Mouse (Mus musculus): ENCODE measurements around the gene Mael. TPM values are rescaled to one million over a fixed set of nuclear protein-coding genes. Genes with fewer than 3 reads are reported as not detected.

Gene Mael
- polyA plus RNA-seq, 2 experiments = not detected

GRCm38 (mm10) chr1:166214181-166214580 lies 24.4 kb downstream of the Mael start:
- H3K4me3 ChIP-seq (ENCODE audit: insufficient read depth in 1 of 2, low read depth in 2 of 2, low read length in 2 of 2) = no peak overlapping the region
- no peak overlapping the region for H3K27ac ChIP-seq
- TF ChIP-seq EP300 (IDR thresholded peaks at IDR 0.05; ENCODE audit: low read depth) (no peak), CTCF (IDR thresholded peaks at IDR 0.05; ENCODE audit: low read depth) (no peak; the same call in 1 of the 2 replicates)
- H3K27me3 ChIP-seq (ENCODE audit: control insufficient read depth, insufficient read depth, low read length) = no peaks in the 10 kb centered on the region
- 64% methylated on average over 4 of the region's 4 CpGs for WGBS (ENCODE audit: insufficient replicate concordance)
- no peak overlapping the region for H3K4me2 ChIP-seq (ENCODE audit: low read depth)
- no peaks in the 10 kb centered on the region for H3K9me3 ChIP-seq (ENCODE audit: control insufficient read depth, low read length)
- no peaks in the 10 kb centered on the region for H3K36me3 ChIP-seq (replicated peaks; ENCODE audit: control insufficient read depth, insufficient read depth, low read depth)
- H3K4me1 ChIP-seq (replicated peaks; ENCODE audit: control insufficient read depth in 2 of 2, insufficient read depth in 2 of 2, low read length in 1 of 2) = no peaks in the 10 kb centered on the region
- no peak for ATAC-seq (ENCODE audit: insufficient read depth)
- no peak for DNase-seq (ENCODE audit: low read depth in 3 of 3, low spot score in 3 of 3)
- H3K9ac ChIP-seq (replicated peaks) = no peak overlapping the region

- no peaks in the 10 kb centered on the region for H3K36me3 ChIP-seq (replicated peaks; ENCODE audit: control insufficient read depth, insufficient read depth, low read depth)
- H3K9me3 ChIP-seq (ENCODE audit: control insufficient read depth, low read length) = no peaks in the 10 kb centered on the region
- H3K4me2 ChIP-seq (ENCODE audit: low read depth) = no peak overlapping the region
- TF ChIP-seq CTCF (IDR thresholded peaks at IDR 0.05; ENCODE audit: low read depth) (no peak), EP300 (IDR thresholded peaks at IDR 0.05; ENCODE audit: low read depth) (no peak)
- H3K4me1 ChIP-seq (replicated peaks; ENCODE audit: control insufficient read depth in 2 of 2, insufficient read depth in 2 of 2, low read length in 1 of 2) = no peaks in the 10 kb centered on the region
- no peak for DNase-seq (ENCODE audit: low read depth in 3 of 3, low spot score in 3 of 3)
- 59% methylated on average over 6 of the region's 6 CpGs for WGBS (ENCODE audit: insufficient replicate concordance)
- H3K27ac ChIP-seq = no peak overlapping the region
- H3K4me3 ChIP-seq (ENCODE audit: insufficient read depth in 1 of 2, low read depth in 2 of 2, low read length in 2 of 2) = no peak overlapping the region
- H3K27me3 ChIP-seq (ENCODE audit: control insufficient read depth, insufficient read depth, low read length) = no peaks in the 10 kb centered on the region
- H3K9ac ChIP-seq (replicated peaks) = no peak overlapping the region
- no peak for ATAC-seq (ENCODE audit: insufficient read depth)
These were observed 29.2 kb downstream of the Mael start for GRCm38 (mm10) chr1:166209371-166209770.

- Histone ChIP-seq H3K27me3 (ENCODE audit: control insufficient read depth, insufficient read depth, low read length) (no peaks in the 10 kb centered on the region), H3K4me1 (replicated peaks; ENCODE audit: control insufficient read depth in 2 of 2, insufficient read depth in 2 of 2, low read length in 1 of 2) (no peaks in the 10 kb centered on the region), H3K27ac (no peak overlapping the region), H3K9ac (replicated peaks) (no peak overlapping the region), H3K4me2 (ENCODE audit: low read depth) (no peak overlapping the region), H3K9me3 (ENCODE audit: control insufficient read depth, low read length) (no peaks in the 10 kb centered on the region), H3K36me3 (replicated peaks; ENCODE audit: control insufficient read depth, insufficient read depth, low read depth) (no peaks in the 10 kb centered on the region), H3K4me3 (ENCODE audit: insufficient read depth in 1 of 2, low read depth in 2 of 2, low read length in 2 of 2) (no peak overlapping the region)
- ATAC-seq (ENCODE audit: insufficient read depth) = no peak
- WGBS (ENCODE audit: insufficient replicate concordance) = 42% methylated on average over 3 of the region's 3 CpGs
- no peak for DNase-seq (ENCODE audit: low read depth in 3 of 3, low spot score in 3 of 3)
- TF ChIP-seq EP300 (IDR thresholded peaks at IDR 0.05; ENCODE audit: low read depth) (no peak), CTCF (IDR thresholded peaks at IDR 0.05; ENCODE audit: low read depth) (no peak)
These were observed 33.4 kb downstream of the Mael start for GRCm38 (mm10) chr1:166205159-166205558.

- 33% methylated on average over 5 of the region's 5 CpGs for WGBS (ENCODE audit: insufficient replicate concordance)
- Histone ChIP-seq H3K4me1 (replicated peaks; ENCODE audit: control insufficient read depth in 2 of 2, insufficient read depth in 2 of 2, low read length in 1 of 2) (no peaks in the 10 kb centered on the region), H3K27ac (no peak overlapping the region), H3K4me3 (ENCODE audit: insufficient read depth in 1 of 2, low read depth in 2 of 2, low read length in 2 of 2) (no peak overlapping the region), H3K9ac (replicated peaks) (no peak overlapping the region), H3K27me3 (ENCODE audit: control insufficient read depth, insufficient read depth, low read length) (no peaks in the 10 kb centered on the region), H3K4me2 (ENCODE audit: low read depth) (no peak overlapping the region), H3K36me3 (replicated peaks; ENCODE audit: control insufficient read depth, insufficient read depth, low read depth) (no peaks in the 10 kb centered on the region), H3K9me3 (ENCODE audit: control insufficient read depth, low read length) (no peaks in the 10 kb centered on the region)
- DNase-seq (ENCODE audit: low read depth in 3 of 3, low spot score in 3 of 3) (no peak), ATAC-seq (ENCODE audit: insufficient read depth) (no peak)
- no peak for TF ChIP-seq CTCF (IDR thresholded peaks at IDR 0.05; ENCODE audit: low read depth)
- no peak for TF ChIP-seq EP300 (IDR thresholded peaks at IDR 0.05; ENCODE audit: low read depth)
These were observed 34.4 kb downstream of the Mael start for GRCm38 (mm10) chr1:166204171-166204570.

GRCm38 (mm10) chr1:166189821-166190220 lies 48.7 kb downstream of the Mael start:
- Histone ChIP-seq H3K9me3 (ENCODE audit: control insufficient read depth, low read length) (no peaks in the 10 kb centered on the region), H3K27me3 (ENCODE audit: control insufficient read depth, insufficient read depth, low read length) (no peaks in the 10 kb centered on the region), H3K36me3 (replicated peaks; ENCODE audit: control insufficient read depth, insufficient read depth, low read depth) (no peaks in the 10 kb centered on the region), H3K4me3 (ENCODE audit: insufficient read depth in 1 of 2, low read depth in 2 of 2, low read length in 2 of 2) (no peak overlapping the region), H3K9ac (replicated peaks) (no peak overlapping the region), H3K4me2 (ENCODE audit: low read depth) (no peak overlapping the region), H3K4me1 (replicated peaks; ENCODE audit: control insufficient read depth in 2 of 2, insufficient read depth in 2 of 2, low read length in 1 of 2) (no peaks in the 10 kb centered on the region), H3K27ac (no peak overlapping the region)
- ATAC-seq (ENCODE audit: insufficient read depth) = no peak
- TF ChIP-seq EP300 (IDR thresholded peaks at IDR 0.05; ENCODE audit: low read depth) (no peak), CTCF (IDR thresholded peaks at IDR 0.05; ENCODE audit: low read depth) (no peak)
- DNase-seq (ENCODE audit: low read depth in 3 of 3, low spot score in 3 of 3) = no peak
- 74% methylated on average over 4 of the region's 4 CpGs for WGBS (ENCODE audit: insufficient replicate concordance)

Data from liver, embryonic 14.5 days (tissue).